Mouse (Mus musculus) gastrocnemius, postnatal 10 days (tissue): ENCODE measurements around the gene Tmx2. TPM values are rescaled to one million over a fixed set of nuclear protein-coding genes. Genes with fewer than 3 reads are reported as not detected.
"Not testable (repeated sequence)": the region's sequence is repeated elsewhere in the genome, so short reads cannot be mapped to it uniquely, and the experiment has no call there.

ENCODE experiments used
- DNase-seq: peaks from one replicate; pipeline ENCODE4 v3.0.0; 2021; ENCODE audit warnings: mixed read lengths
- total RNA-seq, 2 experiments: library from RNA; stranded (reverse); gene quantifications; 2 replicates each; pipeline ENCODE4 v1.2.3; 2021

Tmx2 gene
- total RNA-seq, 2 experiments from 2014 or later = 50.4 to 50.7 TPM

- DNase-seq = no peak
Measured at GRCm38 (mm10) chr2:84688080-84688844, 9.3 kb upstream of the Tmx2 start.

- DNase-seq = no peak
Measured at GRCm38 (mm10) chr2:84682605-84683183, 3.8 kb upstream of the Tmx2 start.

DNA sequence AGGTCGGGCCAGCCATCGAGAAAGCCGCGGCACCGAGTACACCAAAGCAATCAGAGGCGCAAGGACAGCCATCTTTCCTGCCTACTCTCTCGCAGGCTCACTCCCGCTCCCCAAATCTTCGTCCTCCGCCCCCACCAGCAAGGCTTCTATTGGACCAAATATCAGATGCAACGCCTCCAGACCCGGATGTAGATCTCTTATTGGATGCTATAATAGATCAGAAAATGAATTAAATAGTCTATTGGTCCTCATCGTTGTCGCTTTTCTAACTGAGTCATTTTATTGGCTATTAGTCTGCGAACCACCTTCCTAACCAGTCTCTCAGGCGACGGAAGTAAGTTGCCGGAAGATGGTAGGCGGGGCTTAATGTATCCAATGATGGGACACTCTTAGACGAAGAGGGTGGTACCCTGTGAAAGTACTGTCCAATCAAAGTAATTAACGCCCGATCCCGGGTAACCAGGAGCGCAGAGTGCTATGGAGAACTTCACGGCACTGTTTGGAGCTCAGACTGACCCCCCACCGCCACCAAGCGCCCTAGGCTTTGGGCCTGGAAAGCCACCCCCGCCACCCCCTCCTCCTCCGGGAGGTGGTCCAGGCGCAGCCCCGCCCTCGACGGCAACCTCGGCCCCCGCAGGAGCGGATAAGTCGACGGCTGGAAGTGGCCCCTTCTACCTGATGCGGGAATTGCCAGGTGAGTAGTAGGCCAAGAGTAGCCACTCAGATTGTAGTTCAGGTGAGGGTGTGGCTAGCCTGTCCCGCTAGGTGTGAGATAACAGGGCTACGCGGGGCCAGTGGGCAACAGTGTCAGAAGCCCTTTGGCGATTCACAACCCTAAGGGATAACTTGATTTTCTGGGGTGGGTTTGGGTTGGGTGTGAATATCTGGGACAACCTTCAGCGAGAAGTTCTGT is 716 bp downstream of the Tmx2 start, which contains the start of the genes Gm28635 and Med19:
Gene Gm28635 (minus strand): TSS at position 74 of the 913 bp plus-strand sequence.
Gene Med19 (plus strand): TSS at position 435 of the 913 bp plus-strand sequence.
- DNase-seq = peak; percentile 78

- DNase-seq = no peak
Measured at GRCm38 (mm10) chr2:84677270-84677967, 1.5 kb downstream of the Tmx2 start.

DNA sequence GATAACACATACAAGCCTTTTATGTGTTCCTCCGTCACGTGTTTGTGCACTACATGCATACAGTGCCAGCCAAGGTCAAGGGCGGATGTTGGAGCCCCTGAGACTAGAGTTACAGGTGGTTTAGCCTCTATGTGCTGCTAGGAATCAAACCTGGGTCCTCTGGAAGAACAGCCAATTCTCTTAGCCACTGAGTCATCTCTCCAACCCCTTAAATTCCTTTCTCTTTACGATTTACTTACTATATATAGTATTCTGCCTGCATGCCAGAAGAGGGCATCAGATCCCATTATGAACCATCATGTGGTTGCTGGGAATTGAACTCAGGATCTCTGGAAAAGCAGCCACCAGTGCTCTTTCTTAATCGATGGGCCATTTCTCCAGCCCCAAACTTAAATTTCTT is 7.4 kb downstream of the Tmx2 start:
- DNase-seq = not testable (repeated sequence)

DNA sequence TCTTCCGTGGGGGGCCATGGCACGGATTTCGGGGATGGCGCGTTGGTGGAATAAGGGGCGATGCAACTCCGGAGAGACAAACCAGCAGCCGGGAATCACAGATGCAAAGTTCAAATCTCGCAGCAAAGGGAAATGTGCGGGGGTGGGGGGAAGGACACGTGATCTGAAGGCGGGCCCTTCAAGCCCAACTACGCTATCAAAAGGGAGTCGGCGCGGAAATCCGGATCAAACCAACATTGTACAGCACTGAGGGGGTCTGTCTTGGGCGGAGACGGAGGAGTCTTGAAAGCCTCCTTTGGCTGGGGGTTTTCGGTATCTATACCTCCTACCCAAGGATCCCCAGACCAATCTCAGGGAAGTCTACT is 8.4 kb downstream of the Tmx2 start, which contains the start of gene Selenoh:
Gene Selenoh (minus strand): TSS at position 202 of the 365 bp plus-strand sequence.
- peak; percentile 71 for DNase-seq

DNA sequence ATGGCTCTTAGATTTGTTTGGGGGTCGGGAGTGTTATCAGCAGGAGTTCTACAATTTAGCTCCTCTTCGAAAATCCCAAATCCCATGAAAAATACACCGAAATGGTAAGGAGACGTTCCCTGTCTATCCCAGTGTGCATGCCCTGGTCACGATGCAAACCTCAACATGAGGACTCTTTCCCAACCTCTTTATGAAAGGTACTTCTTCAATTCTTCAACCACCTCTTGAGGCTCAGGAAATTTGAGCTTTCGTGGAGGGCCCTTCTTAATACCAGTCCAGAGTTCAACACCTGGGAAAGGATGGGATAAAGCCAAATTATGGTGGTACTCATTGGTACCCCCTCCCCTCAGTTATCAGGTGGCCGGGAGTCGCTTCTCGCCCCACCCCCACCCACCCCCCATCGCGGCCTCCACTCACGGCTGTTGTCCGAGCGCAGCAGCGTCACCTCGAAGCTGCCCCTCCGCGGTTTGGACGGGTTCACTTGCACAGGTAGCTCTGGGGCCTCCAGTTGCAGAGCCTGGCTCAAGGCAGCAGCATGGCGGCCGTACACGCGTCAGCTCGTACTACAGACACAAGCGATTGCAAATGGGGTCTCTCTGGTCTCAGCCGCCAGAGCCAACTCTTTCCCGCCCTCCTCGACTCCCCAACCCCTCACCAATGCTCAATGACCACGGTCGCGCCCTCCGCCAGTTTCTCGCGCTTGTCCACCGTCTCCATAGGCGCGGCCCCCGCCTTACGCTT is 8.9 kb downstream of the Tmx2 start:
- no peak for DNase-seq

DNA sequence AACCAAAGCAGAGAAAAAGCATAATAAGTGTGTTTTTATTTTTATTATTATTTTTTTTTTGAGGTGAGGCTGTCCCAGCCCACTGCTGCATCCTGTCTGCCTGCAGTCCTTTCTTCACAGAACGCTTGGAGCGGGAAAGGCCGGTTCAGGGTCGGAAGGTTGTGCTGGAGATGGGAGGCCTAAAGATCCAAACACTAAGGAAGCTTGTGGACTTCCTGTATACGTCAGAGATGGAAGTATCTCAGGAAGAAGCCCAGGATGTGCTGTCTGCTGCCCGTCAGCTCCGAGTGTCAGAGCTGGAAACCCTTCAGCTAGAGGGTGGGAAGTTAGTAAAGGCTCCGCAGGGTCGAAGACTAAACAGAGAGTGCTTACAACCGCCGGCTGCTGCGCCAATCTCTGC is 12.9 kb downstream of the Tmx2 start:
- DNase-seq = no peak

DNA sequence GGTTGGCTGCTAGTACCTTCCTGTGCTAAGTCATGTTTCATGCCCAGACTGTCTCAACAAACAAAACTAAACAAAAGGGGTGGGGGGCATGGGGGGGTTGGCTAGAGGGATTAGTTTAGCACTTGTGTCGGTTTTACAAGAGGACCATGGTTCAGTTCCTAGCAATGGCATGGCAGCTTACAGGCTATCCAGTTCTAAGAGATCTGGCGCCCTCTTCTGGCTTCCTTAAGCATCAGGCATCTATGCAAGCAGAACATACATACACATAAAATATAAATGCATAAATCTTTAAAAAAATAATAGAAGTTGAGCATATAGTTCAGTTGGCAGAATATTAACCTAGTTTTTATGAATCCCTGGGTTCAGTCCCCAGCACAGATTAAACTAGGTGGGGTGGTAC is 16.1 kb downstream of the Tmx2 start:
- DNase-seq = peak; percentile 45

DNA sequence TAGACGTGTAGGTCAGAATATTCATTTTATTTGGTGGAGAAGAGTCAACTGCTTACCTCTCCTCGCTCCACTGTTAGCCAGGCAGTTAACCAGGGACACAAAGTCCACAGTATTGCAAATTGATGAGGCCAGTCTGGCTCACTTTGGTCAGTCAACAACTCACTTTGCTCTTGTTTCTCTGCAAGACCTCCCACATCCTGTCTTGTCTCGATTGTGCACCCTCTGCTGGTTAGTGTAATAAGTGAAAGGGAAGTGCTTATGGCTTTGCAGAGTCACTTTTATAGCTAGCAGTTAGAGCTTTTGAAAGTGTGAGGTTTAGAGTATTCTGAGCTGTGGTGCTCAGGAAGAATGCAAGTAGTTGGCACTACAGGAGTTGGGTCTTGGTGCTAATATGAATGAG is 18.7 kb downstream of the Tmx2 start:
- DNase-seq = no peak

DNA sequence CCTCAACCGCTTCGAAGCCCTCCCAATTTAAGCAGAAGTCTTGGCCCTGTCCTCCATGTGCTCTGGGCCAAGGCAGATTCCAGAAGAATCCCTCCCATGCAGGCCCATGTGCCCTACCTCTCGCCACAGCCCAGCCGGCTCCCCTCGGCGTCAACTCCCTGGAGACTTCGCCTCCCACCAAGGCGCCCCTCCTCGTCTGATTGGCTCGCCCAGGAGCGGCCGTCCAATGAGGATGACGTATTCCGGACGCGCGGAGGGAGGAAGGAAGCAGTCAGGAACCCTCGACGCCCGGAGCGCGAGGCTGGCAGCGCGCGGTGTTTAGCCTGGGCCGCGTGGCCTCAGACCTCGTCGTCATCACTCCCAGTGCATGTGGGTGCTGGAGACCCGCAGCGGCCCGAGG is 20.1 kb downstream of the Tmx2 start, which contains the start of gene Btbd18:
Gene Btbd18 (plus strand): TSS at position 274 of the 400 bp plus-strand sequence.
- DNase-seq = no peak

DNA sequence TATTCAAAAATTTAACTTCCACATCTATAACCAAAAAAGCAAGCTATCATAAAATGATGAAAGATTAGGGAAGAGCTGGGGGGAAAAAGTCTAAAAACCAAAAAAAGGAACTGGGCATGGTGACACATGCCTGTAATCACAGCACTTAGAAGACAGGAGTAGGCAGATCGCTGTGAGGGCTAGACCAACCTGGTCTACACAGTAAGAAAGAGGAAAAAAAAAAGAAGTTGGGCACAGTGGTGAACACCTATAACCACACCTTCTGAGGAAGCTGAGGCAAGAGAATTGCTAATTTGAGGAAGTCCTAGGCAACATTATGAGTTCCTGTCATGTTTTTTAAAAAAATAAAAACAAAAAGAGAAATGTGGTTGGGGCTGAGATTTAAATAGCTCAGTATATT is 23.1 kb downstream of the Tmx2 start:
- no peak for DNase-seq

DNA sequence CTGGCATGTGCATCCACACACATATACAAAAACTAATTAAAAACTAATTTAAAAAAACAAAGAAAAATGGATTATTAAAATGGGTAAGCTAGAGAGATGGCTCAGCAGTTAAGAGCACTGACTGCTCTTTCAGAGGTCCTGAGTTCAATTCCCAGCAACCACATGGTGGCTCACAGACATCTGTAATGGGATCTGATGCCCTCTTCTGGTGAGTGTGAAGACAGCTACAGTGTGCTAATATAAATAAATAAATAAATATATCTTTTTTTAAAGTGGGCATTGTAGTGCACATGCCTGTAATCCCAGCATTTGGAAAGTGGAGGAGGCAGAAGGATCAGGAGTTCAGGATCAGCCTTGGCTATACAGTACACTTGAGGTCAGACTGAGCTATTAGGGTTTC is 25.6 kb downstream of the Tmx2 start:
- no peak for DNase-seq

- DNase-seq = peak; percentile 74
Measured at GRCm38 (mm10) chr2:84650464-84651195, 28.3 kb downstream of the Tmx2 start, which contains the start of gene Ctnnd1. Gene Ctnnd1, minus strand, starts transcription at chr2:84650765.

DNA sequence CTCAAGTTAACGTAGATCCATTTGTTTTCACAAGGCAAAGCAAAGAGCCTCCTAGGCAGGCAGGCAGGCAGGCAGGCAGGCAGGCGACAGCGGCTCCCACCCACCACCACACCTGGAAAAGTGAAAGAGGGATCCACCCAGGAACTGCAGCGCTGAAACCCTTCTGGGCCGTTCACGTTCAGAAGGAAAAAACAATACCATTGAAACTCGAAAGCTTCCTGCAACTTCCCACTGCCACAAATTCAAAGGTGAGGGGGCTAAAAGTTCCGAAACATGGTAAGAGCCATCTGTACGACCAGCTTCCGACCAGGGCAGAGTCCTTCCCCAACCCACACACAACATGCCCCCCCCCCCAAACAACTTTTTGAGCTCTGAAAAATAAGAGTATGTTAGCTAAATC is 29.3 kb downstream of the Tmx2 start:
- DNase-seq = no peak

GRCm38 (mm10) chr2:84648369-84648768 is 30.6 kb downstream of the Tmx2 start:
- DNase-seq = no peak

- no peak for DNase-seq
Measured at GRCm38 (mm10) chr2:84647051-84647568, 31.8 kb downstream of the Tmx2 start.

DNA sequence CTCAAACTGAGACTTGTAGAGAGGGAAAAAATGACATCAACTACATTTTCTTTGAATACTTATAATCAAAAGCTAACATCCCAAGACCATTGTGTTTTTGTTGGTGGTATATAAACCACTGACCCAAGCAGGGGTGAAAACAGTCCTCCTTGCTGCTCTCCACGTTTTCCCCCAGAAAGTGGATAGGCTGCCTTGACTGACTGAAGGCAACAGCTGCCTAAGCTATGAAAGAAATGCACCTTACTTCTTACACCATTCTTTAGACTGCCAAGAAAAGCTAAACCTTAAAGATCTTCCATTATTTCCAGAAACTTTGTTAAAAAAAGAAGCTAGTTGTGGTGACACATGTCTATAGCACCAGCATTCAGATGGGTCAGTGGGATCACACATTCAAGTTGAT is 32.8 kb downstream of the Tmx2 start:
- no peak for DNase-seq

GRCm38 (mm10) chr2:84640833-84641232 is 38.1 kb downstream of the Tmx2 start:
- no peak for DNase-seq
